Mouse (Mus musculus) small intestine, adult 2 months (tissue): ENCODE data around the gene Lemd1.

ENCODE experiments used
- CTCF ChIP-seq: fragments of 200-500 bp; IDR thresholded peaks from 2 replicates; pipeline ENCODE4 v1.5.1; 2012; ENCODE audit warnings: low read depth, mild to moderate bottlenecking, control low read depth, inconsistent platforms, low read length, moderate library complexity, mixed read lengths; ENCODE audit not compliant: insufficient replicate concordance, insufficient read length; ENCODE audit errors: extremely low read depth
- POLR2A ChIP-seq: fragments of 200-500 bp; IDR thresholded peaks from 2 replicates; pipeline ENCODE4 v1.6.1; 2012; ENCODE audit warnings: low read depth, mild to moderate bottlenecking, control low read depth, inconsistent platforms, low read length, moderate library complexity

- TF ChIP-seq CTCF = no peak
- no peak for TF ChIP-seq POLR2A
Observed at GRCm38 (mm10) chr1:132266791-132267557, 75.7 kb downstream of the Lemd1 start.
